8 mouse cellular contexts compared by ENCODE assay signal in the genomic region with DNA sequence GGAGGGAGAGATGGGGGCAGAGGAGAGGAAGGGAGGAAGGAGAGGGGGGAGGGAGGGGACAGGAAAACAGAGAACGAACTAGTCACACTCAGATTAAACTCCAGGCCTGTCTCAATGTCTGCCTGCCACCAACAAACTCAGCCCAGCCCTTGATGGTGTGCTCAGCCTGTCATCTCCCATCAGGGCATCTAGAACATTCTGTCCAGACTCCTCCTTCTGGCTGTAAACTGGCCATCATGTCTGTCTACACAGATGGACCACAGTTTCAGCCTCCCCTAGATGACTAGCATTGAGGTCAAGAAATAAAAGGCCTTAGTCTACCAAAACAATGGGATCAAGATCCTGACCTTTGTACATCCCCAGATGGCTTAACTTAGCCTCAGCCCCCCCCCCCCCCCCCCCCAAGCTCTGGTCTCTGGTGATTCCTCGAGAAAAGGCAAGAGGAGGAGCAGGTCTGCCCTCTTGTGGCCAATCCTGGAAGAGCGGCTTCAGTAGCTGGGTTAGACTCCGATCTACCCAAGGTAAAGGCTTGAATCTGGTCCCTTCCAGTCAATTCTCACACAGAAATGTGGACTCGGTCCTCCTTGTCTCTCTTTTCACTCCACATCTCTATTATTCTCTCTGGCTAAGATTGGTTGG. TPM values are rescaled to one million over a fixed set of nuclear protein-coding genes. Genes with fewer than 3 reads are reported as not detected.
DNase-seq lines count a peak whose midpoint lies in the region; ATAC-seq and TF ChIP-seq lines count a peak whose summit lies in the region.
"Had no signal": no experiment of that assay in that cellular context is flagged by ENCODE, and none has a peak within 500 bp of the region (broad histone marks: within the 10 kb centered on the region; RNA-seq: fewer than 3 reads in every experiment).

No protein-coding gene starts in this region.

- no peaks in the 10 kb centered on the region for H3K9me3 ChIP-seq in forebrain, embryonic 13.5 days (replicated peaks)
- no peaks in the 10 kb centered on the region for H3K9me3 ChIP-seq in hindbrain, embryonic 13.5 days

- 17% methylated on average over 5 of the region's 5 CpGs for WGBS in forebrain, embryonic 13.5 days
- WGBS in hindbrain, embryonic 13.5 days = 13% methylated on average over 5 of the region's 5 CpGs

- H3K36me3 ChIP-seq in forebrain, embryonic 13.5 days (ENCODE audit: poor library complexity, severe bottlenecking) = no peaks in the 10 kb centered on the region
- peaks cover 12% of the 10 kb centered on the region for H3K36me3 ChIP-seq in hindbrain, embryonic 13.5 days

- peak; percentile 70 for TF ChIP-seq CTCF in Patski (IDR thresholded peaks at IDR 0.05)

- H3K27me3 ChIP-seq in Patski = peaks cover 6% of the 10 kb centered on the region
- H3K27me3 ChIP-seq in forebrain, embryonic 13.5 days = no peaks in the 10 kb centered on the region
- H3K27me3 ChIP-seq in hindbrain, embryonic 13.5 days = no peaks in the 10 kb centered on the region

- in situ Hi-C loops in Patski (cut with MboI; ENCODE audit: low pct_unique_long_range_greater_than_20kb) = loop anchor here (10.0 kb wide), 1 partner anchor 150 kb away; no protein-coding TSS in a partner anchor

- no peak overlapping the region for H3K4me2 ChIP-seq in forebrain, embryonic 13.5 days
- no peak overlapping the region for H3K4me2 ChIP-seq in hindbrain, embryonic 13.5 days

- H3K4me1 ChIP-seq in forebrain, embryonic 13.5 days = no peaks in the 10 kb centered on the region
- 0 out of 2 replicates have a peak, but pooled peaks cover 3% of the 10 kb centered on the region for H3K4me1 ChIP-seq in hindbrain, embryonic 13.5 days (replicated peaks)

- ATAC-seq in Patski = no peak
- peak; percentile 61; the same call in 1 of the 2 replicates for ATAC-seq in forebrain, embryonic 13.5 days
- ATAC-seq in hindbrain, embryonic 13.5 days (ENCODE audit: low FRiP score) = peak; percentile 45

- no peak overlapping the region for H3K9ac ChIP-seq in forebrain, embryonic 13.5 days
- H3K9ac ChIP-seq in hindbrain, embryonic 13.5 days = no peak overlapping the region

- no peak overlapping the region for H3K27ac ChIP-seq in forebrain, embryonic 13.5 days
- no peak overlapping the region for H3K27ac ChIP-seq in hindbrain, embryonic 13.5 days

- POLR2A ChIA-PET in Patski (lab: Charles Lee) = no interaction called here

- H3K4me3 ChIP-seq in forebrain, embryonic 13.5 days = no peak overlapping the region
- H3K4me3 ChIP-seq in hindbrain, embryonic 13.5 days = no peak overlapping the region

- no peak for DNase-seq in Patski (ENCODE audit: low read depth, low spot score)
- peak; percentile 49 for DNase-seq in c-Kit-positive CD71-positive TER-119-negative erythroid progenitor cells, embryonic 14.5 days (ENCODE audit: low read depth)
- DNase-seq in layer of hippocampus, postnatal 25 days (ENCODE audit: extremely low spot score in 1 of 2, low spot score in 1 of 2) = peak; percentile 80 to 96
- DNase-seq in mesoderm, embryonic 11.5 days (ENCODE audit: low read depth, low spot score) = peak; percentile 84
- DNase-seq in spleen, adult 12 weeks (ENCODE audit: low spot score) = peak; percentile 64

- CTCF ChIA-PET in Patski (lab: Charles Lee) = interaction anchor here (1.1 to 3.2 kb wide), 7 partner anchors 9 to 144 kb away, joined by 3 to 11 read pairs (median 4); no protein-coding TSS in a partner anchor

RNA-seq across cellular contexts. Expression of gene Rabac1, which starts 7.5 kb away (rescaled TPM):
- 211 TPM for polyA plus RNA-seq in Patski (2021)
- 128 and 138 TPM in 2 replicates for polyA plus RNA-seq in forebrain, embryonic 13.5 days (2015; fragmentation: Nextera tagmentation; extraction: Ambion mirVana)
- polyA plus RNA-seq in hindbrain, embryonic 13.5 days (2015; fragmentation: Nextera tagmentation; extraction: Ambion mirVana) = 220 and 226 TPM in 2 replicates
- 100 to 1,000 TPM; 270 to 302 TPM for total RNA-seq in layer of hippocampus, postnatal 25 days (2021)

RNA-seq across cellular contexts. Expression of gene Gm4881, which starts 20.7 kb away (rescaled TPM):
- not detected for polyA plus RNA-seq in Patski (2021)
- 0.43 and 1.0 TPM in 2 replicates for polyA plus RNA-seq in forebrain, embryonic 13.5 days (2015; fragmentation: Nextera tagmentation; extraction: Ambion mirVana)
- 5.1 and 5.8 TPM in 2 replicates for polyA plus RNA-seq in hindbrain, embryonic 13.5 days (2015; fragmentation: Nextera tagmentation; extraction: Ambion mirVana)
- total RNA-seq in layer of hippocampus, postnatal 25 days (2021) = not detected
- polyA plus RNA-seq: liver, embryonic 16.5 days had no signal

RNA-seq across cellular contexts. Expression of gene Atp1a3, which starts 40.7 kb away (rescaled TPM):
- polyA plus RNA-seq in Patski (2021) = 0.05 TPM
- 95.0 and 107 TPM in 2 replicates for polyA plus RNA-seq in forebrain, embryonic 13.5 days (2015; fragmentation: Nextera tagmentation; extraction: Ambion mirVana)
- polyA plus RNA-seq in hindbrain, embryonic 13.5 days (2015; fragmentation: Nextera tagmentation; extraction: Ambion mirVana) = 253 and 258 TPM in 2 replicates
- total RNA-seq in layer of hippocampus, postnatal 25 days (2021) = 1,000 to 10,000 TPM; 2,623 to 2,665 TPM

Comparison
In these comparisons a context has a peak if more than half of its experiments do, and no peak if none do; other contexts are left out.
1. RNA of gene Atp1a3, which starts 40.7 kb away (polyA plus RNA-seq): 253 to 258 TPM in hindbrain, embryonic 13.5 days and 95.0 to 107 TPM in forebrain, embryonic 13.5 days; 0.05 TPM in Patski (single experiment); every median in the first group is over 10 times any median in the second.